Mouse (Mus musculus): ENCODE results near the gene Pth1r.

The Pth1r gene

DNA sequence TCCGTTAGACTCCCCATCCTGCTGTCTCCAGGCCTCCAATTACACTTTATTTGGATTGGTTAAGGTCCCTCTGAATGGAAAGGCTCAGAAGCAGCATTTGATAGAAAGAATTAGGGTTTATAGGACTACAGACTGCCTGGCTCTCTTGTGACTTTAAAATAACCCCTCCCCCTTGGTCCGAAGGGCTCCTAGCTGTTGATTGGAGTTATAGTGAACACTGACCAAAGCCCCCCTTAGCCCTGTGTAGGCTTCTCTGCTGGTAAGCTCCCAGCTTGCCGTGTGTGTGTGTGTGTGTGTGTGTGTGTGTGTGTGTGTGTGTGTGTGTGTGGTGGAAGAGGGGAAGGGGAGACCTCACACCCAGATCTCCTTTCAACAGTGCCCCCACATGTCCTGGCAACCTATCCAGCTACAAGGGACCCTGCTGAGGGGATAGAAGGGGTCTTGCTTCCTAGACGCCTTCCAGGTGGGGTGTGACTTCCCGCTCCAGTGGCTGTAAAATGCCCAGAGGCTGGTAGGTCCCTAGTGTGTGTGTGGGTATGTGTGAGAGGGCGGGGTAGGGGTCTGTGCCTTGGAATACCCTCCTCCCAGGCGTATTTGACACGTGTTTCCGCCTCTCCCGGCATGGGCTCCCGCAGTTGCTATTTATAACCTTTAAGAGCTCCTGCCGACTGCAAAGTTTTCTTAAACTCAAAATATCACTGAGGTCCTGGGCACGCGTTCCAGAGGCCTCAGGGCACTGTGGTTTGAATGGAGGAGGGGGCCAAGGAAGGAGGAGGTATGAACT is 3.7 kb upstream of the Pth1r start:
- in situ Hi-C loops (cut with MboI; ENCODE audit: low sequenced_read_pairs): no loop called here

DNA sequence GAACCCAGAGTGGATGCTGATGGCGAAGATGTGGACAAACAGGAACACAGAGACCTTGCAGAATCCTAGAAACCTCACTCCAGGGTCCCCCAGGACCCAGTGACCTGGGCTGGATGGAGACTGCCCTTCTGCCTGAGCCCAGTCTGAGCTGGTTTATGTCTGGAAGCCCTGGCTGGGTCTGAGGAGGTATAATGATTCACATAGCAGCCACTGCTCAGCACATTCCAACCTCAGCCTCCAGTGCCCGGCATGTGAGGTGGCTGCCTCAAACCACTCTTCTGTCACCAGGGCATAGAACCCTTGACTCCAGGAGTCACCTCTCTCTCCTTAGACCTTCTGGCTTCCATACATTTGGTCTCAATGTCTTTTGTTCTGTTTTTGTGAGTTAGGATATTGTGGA is 1.5 kb upstream of the Pth1r start:
- in situ Hi-C loops (cut with MboI; ENCODE audit: low sequenced_read_pairs): no loop called here

DNA sequence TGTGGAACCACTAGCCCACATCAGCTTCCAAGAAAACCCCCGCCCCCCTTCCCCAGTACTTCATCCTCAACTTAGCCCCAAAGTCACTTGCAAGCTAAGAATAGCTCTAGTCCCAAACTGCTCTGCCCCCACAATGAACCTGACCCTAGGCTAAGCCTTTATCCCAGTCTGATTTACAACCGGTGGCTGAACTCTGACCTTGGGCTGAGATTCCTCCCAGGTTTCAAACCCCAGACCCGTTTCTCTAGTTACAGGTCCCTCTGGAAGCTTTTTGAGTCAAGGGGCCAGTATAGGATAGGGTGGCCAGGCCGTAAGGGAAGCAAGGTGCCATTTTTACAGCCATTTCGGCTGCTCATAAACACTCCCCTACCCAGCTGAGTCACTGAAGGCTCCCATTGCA is 707 bp downstream of the Pth1r start:
- in situ Hi-C loops (cut with MboI; ENCODE audit: low sequenced_read_pairs): no loop called here

DNA sequence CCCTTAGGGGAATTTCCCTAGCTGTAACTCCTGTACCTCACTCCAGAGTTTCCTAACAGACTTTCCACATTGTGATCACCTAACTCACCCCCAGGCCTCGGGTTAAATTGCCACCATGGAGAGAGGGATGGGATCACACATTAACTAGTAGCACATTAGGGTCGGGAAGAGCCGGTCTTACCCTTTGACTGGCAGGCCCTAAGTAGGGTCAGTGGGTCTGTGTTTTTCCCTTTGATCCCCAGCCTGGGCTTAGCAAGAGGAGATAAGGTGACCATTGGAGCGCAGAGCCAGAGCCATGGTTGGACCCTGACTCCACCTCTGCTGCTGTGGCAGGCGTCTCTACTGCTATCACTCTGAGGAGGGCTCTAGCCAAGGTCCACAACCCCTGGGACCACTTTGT is 1.2 kb downstream of the Pth1r start:
- in situ Hi-C loops (cut with MboI; ENCODE audit: low sequenced_read_pairs): no loop called here

DNA sequence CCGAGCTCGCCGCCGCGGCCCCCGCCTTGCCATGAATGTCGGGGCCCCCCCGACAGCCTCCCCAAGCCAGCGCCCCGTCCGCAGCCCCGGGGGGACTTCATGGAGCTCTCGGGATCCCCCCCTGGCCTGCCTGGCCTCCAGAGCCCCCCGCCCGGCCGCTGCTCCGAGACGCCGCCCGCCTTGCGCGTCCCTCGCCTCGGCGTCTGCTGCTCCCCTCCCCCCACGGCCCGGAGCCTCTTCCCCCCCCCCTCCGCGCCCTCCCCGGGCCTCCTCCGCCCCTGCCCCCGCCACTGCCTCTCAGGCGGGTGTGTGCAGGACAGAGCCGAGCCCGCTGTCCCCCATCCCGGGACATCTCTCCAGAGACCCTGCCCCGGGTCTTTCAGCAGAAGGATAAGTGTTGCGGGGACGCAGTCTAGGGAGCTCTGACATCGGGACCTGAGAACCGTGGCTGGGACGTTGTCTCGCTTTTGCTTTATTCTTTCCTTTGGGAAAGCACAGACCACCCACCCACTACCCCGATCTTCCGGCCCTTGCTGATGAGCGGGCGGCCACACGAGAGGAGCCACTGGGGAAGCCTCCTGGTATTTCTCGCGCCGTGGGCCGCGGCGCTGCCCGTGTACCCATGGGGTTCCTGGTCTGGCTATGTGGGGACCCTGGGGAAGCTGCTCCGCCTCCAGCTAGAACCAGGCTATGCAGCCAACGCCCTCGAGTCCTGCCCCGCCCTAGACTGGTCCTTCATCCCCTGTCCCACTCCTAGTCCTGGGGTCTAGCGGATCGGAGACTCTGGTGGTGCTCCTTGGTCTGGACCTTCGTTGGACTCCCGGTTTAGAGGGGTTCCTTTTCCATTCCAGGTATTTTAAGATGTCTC is 3.3 kb downstream of the Pth1r start:
- in situ Hi-C loops (cut with MboI; ENCODE audit: low sequenced_read_pairs): no loop called here

DNA sequence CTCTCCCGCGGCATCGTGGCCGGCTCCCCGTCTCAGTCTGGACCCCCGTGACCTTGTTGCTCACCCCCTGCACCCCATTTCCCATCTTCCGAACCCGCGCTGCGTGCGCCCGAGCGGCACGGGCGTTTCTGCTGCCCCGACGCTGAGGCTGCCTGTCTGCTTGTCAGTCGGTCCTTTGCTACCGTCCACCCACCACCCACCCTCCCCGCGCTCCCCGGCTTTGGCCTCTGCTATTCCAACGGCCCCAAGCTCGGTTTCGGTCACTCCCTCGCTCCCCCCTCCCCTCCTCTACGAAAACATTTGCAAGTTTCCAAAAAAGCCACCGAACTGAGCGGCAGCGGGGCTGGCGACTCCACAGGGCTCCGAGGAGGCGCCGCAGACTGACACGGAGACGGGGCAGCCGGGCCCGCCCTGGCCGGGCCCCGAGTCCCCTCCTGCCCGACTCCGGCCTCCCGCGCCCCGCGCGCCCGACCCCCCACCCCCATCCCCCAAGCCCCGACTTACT is 3.9 kb downstream of the Pth1r start:
- in situ Hi-C loops (cut with MboI; ENCODE audit: low sequenced_read_pairs): no loop called here

DNA sequence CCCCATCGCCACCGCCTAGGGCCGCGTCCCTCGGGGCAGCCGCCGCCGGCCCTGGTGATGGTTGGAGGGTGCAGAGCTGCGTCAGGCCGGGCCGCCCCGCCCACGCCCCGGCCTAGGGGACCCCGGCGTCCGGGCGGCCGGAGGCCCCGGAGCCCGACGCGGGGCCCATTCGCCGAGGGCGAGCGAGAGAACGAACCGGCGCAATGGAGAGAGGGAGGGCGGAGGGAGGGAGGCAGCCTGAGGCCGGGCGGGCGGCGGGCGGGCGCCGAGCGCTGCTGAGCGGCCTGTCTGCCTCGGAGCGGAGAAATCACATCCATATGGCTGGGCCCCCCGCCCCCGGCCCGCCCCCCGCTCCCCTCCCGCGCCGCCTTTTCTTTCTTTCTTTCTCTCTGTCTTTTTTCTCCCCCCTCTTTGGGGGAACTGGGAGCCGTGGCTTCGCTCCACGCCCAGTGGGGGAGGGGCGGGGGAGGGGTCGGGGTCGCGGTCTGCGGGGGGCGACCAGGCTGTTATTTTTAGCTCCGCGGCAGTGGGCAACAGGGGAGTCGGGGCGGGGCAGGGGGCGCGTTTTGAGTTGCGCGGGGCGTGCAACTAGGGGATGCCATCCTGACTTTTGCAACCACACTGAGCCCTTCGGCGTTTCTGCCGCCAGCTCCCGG is 4.5 kb downstream of the Pth1r start:
- in situ Hi-C loops (cut with MboI; ENCODE audit: low sequenced_read_pairs): no loop called here

DNA sequence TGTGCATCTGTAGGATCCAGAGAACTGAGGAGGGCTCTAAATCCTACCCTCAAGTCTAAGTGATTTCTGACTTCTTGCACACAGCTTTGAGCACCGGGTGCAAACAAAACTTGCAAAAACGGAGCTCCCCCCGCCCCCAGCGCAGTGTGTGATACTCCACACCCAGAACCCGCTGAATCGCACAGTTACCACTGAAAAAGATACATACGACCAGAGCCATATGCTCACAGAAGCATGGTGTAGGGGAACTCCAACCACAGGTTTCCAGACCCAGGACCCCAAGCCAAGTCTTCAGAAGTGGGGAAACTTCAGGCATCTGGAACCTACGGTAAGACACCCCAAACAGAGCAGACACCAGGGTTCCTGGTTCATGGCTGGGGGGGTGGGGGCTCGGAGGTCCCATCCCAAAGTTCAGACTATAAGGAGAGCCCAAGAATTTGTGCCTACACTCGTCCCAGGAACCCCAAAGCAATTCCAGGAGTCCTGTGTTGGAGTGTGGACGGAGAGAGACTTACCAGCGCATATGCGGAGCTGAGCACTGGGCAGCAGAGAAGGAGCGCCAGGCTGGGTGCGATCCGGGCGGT is 5.1 kb downstream of the Pth1r start, which contains the start of gene Myl3:
TSS of gene Myl3 (plus strand) at position 151 of the 584 bp plus-strand sequence.
- in situ Hi-C loops (cut with MboI; ENCODE audit: low sequenced_read_pairs): no loop called here

DNA sequence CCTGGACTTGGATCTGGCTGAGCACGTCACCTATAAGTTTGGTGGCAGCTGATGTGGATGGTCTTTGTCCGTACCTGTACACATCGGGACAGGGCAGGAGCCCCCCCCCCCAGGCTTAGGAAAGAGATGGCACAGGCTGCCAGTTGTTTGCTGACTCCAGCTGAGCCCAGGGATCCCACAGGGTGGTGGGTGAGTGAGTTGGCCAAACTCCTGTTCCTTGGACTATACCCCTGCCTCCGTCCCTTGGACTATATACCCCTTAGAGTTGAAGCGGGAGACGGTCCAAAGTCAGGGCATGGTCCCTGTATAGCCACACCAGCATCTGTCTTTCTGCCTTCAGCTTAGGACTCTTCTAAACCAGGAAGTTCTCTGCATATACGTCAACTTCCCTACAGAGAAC is 7.0 kb downstream of the Pth1r start:
- in situ Hi-C loops (cut with MboI; ENCODE audit: low sequenced_read_pairs): no loop called here

DNA sequence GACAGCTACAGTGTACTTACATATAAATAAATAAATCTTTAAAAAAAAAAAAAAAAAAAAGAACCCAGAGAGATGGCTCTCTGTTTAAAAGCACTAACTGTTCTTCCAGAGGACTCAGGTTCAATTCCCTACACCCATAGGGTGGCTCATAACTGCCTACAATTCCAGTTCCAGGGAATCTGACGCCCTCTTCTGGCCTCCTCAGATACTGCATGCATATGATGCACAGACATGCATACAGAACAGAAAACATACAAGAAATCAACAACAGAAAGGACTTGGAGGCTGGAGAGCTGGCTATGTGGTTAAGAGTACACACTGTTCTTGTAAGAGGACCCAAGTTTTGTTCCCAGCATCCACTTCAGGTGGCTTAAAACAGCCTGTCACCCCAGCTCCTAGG is 8.9 kb downstream of the Pth1r start:
- in situ Hi-C loops (cut with MboI; ENCODE audit: low sequenced_read_pairs): no loop called here

DNA sequence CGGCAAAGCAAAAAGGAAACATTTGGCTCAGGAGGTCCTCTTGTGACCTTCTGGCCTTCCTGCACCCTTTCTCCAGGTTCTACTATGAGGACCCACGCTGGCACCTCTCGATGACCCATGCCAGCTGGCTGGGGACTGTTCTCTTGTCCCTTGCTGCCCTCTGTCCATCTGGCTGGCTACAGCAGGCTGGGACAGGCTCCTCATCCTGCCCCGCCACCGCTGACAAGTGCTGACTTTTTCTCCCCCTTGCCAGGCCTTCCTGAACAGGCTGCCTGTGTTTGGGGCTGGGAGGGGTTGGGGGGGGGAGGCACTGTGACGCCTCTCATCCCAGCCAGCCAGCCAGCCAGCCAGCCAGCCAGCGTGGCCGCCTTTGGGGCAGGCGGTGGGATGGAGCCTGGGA is 10.6 kb downstream of the Pth1r start:
- in situ Hi-C loops (cut with MboI; ENCODE audit: low sequenced_read_pairs): no loop called here

DNA sequence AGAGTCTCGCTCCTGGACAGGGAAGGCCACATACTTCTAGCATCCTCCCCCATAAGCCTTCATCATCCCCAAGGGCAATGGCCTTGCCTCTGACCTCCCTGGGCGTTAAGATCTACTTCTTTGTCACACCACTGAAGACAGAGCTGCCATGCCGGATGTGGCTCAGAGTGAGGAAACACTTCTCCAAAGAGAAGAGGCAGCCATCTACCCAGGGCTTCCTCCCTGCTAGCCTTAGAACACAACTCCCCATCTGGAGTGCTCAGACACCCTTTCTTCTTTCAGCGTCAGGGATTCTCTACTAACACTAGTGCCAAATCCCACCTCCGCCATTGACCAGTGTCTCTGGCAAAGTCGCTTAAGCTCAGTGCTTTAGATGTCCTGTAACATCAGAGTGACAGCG is 12.8 kb downstream of the Pth1r start:
- in situ Hi-C loops (cut with MboI; ENCODE audit: low sequenced_read_pairs): no loop called here

DNA sequence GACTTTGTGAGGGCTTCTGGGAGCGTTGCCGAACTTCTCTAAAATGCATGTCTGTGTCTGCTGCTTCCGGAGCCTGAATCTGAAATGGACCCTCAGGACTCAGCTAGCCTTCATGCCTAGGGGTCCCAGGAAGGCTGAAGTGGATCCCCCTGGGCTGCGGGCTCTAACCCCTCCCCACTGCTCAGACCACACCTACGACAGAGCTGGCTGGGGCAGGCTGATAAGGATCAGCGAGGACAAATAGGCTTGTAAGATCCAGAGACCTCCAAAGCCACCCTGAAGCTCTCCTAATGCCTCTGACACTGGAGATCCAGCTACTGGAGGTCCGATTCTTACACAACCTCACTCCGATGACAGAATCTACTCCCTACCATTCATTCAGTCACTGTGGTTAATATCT is 13.8 kb downstream of the Pth1r start:
- in situ Hi-C loops (cut with MboI; ENCODE audit: low sequenced_read_pairs): no loop called here

DNA sequence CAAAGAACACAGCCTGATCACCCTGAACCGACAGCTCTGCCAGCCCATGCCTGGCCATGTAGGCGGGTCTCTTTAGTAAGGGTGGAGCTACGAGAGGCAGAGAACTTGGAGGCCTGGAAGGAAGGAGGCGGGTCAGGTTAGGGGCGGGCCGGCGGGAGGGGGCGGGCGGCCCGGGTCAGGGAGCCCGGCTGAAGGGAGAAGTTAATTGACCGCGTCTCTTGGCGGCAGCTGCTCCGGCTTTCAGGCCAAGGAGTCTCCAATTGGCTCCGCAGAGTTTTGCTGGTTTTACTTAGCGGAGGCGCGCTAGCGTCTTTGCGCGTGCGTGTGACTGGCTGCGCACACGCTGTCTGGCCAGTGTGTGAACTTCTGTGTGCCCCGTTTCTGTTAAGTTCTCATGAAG is 14.3 kb downstream of the Pth1r start:
- in situ Hi-C loops (cut with MboI; ENCODE audit: low sequenced_read_pairs): no loop called here

DNA sequence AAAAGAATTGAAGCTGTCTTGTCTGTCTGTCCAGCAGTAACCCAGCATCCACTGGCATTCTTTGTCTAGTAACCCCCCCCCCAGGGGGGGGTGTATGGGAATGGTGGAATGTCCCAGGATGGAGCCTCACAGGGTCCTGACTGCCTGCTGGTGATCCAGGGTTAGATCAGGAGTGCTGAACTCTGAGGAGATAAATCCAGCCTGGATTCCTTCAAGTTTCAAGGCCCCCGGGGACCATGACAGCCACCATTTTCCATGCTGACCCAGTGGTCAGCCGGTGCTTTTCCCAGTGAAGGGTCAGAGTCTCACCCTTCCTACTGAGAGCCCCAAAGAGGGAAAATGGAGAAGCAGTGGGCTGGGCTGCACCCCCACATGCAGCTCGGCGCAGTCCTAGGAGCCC is 15.1 kb downstream of the Pth1r start:
- in situ Hi-C loops (cut with MboI; ENCODE audit: low sequenced_read_pairs): no loop called here

DNA sequence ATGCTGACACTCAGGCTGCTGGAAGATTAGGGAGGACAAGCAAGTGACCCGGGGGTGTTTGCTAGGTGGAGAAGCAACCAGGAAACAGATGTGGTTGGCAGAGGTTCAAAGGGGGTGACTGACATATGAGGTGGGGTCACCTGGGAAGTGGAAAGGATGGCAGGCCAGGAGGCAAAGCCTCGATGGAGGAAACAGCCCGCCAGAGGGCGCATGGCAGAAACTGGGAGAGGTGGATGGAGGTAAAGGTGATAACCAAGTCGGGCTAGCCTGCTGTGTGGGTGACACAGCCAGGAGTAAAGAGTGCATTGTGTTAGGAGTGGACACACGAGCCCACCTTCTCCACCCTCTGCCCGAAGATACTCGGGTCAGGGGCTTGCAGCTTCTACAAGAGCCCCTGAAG is 17.1 kb downstream of the Pth1r start:
- in situ Hi-C loops (cut with MboI; ENCODE audit: low sequenced_read_pairs): no loop called here

DNA sequence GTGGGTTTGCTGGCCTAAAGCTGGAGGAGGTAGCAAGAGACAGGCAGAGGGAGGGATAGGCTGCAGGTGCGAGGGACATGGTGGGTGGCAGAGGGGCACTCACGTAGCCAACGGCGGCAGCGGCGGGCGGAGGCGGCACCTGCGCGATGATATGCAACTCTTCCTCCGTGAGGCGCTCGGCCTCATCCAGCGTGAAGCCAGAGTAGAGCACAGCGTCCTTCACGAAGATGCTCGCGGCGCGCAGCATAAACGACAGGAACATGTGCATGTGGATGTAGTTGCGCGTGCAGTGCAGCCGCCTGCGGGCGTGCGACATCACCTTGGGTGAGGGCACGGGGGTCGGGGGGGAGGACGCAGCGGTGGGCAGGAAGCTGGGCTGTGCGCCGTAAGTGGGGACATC is 20.1 kb downstream of the Pth1r start:
- in situ Hi-C loops (cut with MboI; ENCODE audit: low sequenced_read_pairs): no loop called here

DNA sequence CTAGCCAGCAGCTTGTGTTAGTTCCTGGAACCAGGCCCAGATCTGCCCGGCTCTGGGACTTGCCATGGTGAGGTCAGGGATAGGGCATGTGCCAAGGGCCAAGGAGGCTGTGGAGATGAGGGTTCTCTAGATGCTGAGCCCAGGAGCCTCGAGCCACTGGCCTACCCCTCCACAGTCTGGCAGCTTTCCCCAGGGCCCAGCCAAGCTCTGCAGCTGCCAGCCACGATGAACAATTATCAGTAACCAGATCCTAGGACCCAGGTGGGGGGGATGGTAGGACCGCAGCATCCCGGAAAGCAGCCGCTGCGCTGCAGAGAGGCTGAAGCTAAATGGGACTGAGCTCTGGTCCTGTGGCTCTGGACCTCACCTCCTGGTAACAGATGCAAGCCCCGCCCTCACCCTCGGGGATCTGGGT is 21.2 kb downstream of the Pth1r start:
- in situ Hi-C loops (cut with MboI; ENCODE audit: low sequenced_read_pairs): no loop called here

DNA sequence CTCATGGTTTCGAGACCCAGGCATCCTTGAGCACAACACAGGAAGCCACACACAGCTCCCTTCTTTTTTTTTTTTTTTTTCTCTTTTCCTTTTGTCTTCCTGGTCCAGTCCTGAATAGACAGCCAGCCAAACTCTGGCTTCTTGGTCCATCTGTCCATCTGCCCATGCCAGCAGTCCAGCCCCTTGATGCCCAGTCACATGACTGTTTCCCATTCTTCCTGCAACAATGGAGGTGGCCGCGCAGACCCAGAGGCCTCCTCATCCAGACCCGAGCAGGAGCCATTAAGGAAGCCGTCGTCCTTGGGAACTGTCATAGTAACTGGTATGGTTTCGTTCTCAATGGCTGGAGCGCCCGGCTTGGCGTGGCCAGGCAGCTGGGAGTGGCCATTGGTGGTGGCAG is 24.9 kb downstream of the Pth1r start:
- in situ Hi-C loops (cut with MboI; ENCODE audit: low sequenced_read_pairs): no loop called here

DNA sequence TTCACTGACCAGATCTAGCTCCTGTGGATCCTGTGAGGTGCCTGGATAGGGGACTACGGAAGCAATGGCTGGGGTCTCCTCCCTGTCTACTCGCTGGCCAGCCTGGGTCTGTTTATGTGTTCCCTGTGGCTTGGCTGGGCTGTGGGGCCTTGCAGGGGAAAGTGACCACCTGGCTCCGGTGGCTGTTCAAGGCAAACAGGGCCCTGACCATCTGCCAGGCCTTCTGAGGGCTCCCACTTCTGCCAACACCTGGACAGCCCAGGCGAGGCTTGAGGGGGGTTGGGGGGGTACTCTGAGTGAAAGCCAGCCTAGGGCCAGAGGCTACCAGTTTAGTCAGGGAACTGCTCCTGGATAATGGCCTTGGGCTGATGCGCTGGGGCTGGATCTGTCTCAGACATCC is 27.0 kb downstream of the Pth1r start:
- in situ Hi-C loops (cut with MboI; ENCODE audit: low sequenced_read_pairs): loop anchor here (10.0 kb wide), 1 partner anchor 55 kb away; no protein-coding TSS in a partner anchor

DNA sequence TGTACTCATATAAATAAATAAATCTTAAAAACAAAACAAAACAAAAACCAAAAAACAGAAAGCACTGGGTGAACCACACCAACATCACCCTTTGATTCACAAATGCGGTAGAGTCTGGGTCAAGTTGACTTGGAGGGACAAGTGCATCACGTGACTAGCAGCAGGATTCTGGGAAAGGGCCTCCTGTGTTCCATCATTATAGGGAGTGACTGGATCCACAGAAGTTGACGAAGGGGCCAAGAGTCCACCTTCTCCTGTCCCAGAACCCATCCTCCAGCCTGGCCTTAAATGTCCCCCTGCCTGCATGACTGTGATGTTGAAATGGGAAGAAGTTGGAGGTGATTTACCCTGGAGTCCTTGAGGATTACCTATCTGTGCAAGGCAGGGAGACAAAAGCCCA is 28.1 kb downstream of the Pth1r start:
- in situ Hi-C loops (cut with MboI; ENCODE audit: low sequenced_read_pairs): loop anchor here (10.0 kb wide), 1 partner anchor 56 kb away; no protein-coding TSS in a partner anchor

Measured in CH12F3 (cell line).